Comparison of ENCODE assay signal across 19 mouse cellular contexts in genomic region chr12:108888632-108889031, GRCm38 (mm10).
"Had no signal": no experiment of that assay in that cellular context is flagged by ENCODE, and none has a peak within 500 bp of the region (broad histone marks: within the 10 kb centered on the region; RNA-seq: fewer than 3 reads in every experiment).

No protein-coding gene starts in this region.

- H3K27me3 ChIP-seq: midbrain, embryonic 12.5 days; neural tube, embryonic 13.5 days; neural tube, embryonic 15.5 days; stomach, embryonic 15.5 days had no signal

- H3K27ac ChIP-seq: liver, embryonic 14.5 days; midbrain, embryonic 10.5 days; midbrain, embryonic 12.5 days; neural tube, embryonic 13.5 days; neural tube, embryonic 15.5 days had no signal

- H3K9ac ChIP-seq: liver, embryonic 14.5 days; lung, embryonic 14.5 days; midbrain, embryonic 12.5 days; neural tube, embryonic 13.5 days; neural tube, embryonic 15.5 days; stomach, embryonic 15.5 days had no signal

- DNase-seq: liver; lung, embryonic 14.5 days; midbrain, embryonic 14.5 days; retina, postnatal 1 day; right cerebral cortex, adult 18-20 months; right cerebral cortex, postnatal 25 days; right cerebral cortex, postnatal 4 days; thymus, adult 18-20 months; thymus, postnatal 14 days; thymus, postnatal 36 days had no signal

- H3K4me2 ChIP-seq: liver, embryonic 11.5 days; lung, embryonic 14.5 days; midbrain, embryonic 12.5 days; neural tube, embryonic 13.5 days; neural tube, embryonic 15.5 days; stomach, embryonic 15.5 days had no signal

- H3K9me3 ChIP-seq: midbrain, embryonic 10.5 days; midbrain, embryonic 12.5 days; neural tube, embryonic 13.5 days; neural tube, embryonic 15.5 days; stomach, embryonic 15.5 days had no signal

- H3K4me3 ChIP-seq: midbrain, embryonic 10.5 days; midbrain, embryonic 12.5 days; myocyte; neural tube, embryonic 13.5 days; neural tube, embryonic 15.5 days; stomach, embryonic 15.5 days had no signal

- ATAC-seq: midbrain, embryonic 16.5 days had no signal
